Mouse (Mus musculus) lung, postnatal 25 days (tissue): ENCODE results near the gene Olfr523.

Experiments used
- DNase-seq: peaks from one replicate; pipeline ENCODE4 v3.0.0; 2022; ENCODE audit warnings: low spot score

Gene Olfr523

GRCm38 (mm10) chr7:140180692-140181091 is 7.7 kb downstream of the Olfr523 start:
- DNase-seq: no peak

- DNase-seq: no peak
These were observed 11.2 kb downstream of the Olfr523 start for GRCm38 (mm10) chr7:140184206-140184605.

DNA sequence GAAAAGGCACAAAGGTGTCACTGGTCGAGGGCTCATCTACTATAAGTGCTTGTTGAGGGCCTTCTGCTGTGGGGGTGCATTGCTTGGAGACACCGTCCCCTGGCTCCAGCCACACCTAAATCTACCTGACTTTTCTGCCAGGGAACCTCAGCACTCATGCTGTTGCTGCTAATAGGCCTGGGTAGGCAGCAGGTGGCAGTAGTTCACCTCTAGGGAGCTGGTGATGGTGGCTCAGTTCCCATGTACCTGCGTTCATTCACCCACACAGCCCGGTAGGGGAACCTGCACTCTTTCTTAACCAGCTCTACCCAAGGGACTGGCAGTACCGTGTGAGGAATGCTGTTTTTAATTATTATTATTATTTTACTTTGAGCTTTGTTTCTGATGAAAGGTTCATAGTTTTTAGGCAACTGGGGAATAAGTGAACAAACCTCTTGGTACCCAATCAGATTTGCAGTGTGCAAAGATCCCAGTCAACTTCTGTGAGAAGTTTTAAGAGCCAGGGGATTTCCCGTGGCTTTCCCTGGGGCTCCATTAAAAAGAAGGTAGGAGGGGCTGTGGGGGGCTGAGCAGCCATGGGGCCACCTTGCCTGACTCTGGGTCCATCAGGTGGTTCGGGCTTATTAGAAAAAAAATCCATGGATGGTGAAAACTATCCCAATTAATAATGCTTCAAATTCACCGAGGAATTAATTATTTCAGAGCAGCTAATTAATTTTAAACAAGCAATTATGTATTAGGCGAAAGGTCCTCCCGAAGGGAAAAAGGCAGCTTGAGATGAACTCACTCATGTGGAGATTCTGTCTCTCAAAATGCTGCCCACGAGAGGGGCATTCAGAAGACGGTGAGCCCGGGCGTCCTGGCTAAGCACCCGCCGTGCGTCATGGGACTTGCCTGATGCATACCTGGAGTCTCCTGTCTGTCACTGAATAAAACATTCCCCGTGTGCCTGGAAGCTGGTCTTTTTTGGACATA is 13.9 kb downstream of the Olfr523 start:
- DNase-seq: peak; percentile 11

- no peak for DNase-seq
These were observed 14.8 kb downstream of the Olfr523 start for GRCm38 (mm10) chr7:140187721-140188390.

GRCm38 (mm10) chr7:140188391-140189328 is 15.6 kb downstream of the Olfr523 start:
- DNase-seq: no peak

DNA sequence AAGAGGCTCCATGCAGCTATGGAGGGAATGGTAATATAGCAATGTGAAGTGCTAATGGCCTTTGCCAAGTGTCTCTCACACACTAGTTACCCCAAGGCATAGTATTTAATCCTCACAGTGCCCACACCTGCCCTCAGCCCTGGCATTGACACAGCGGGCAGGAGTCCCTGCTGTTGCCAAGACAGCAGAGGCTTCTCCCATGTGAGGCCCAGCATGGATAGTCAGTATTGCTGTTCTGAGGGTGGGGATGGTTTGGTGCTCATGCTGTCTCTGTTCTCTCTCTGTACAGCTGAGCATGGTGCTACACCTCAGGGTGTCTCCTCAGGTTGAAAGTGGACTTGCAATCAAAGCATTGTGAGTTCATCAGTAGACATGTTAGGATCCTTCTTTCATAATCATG is 17.4 kb downstream of the Olfr523 start:
- DNase-seq: no peak

GRCm38 (mm10) chr7:140192445-140192844 is 19.4 kb downstream of the Olfr523 start:
- no peak for DNase-seq

DNA sequence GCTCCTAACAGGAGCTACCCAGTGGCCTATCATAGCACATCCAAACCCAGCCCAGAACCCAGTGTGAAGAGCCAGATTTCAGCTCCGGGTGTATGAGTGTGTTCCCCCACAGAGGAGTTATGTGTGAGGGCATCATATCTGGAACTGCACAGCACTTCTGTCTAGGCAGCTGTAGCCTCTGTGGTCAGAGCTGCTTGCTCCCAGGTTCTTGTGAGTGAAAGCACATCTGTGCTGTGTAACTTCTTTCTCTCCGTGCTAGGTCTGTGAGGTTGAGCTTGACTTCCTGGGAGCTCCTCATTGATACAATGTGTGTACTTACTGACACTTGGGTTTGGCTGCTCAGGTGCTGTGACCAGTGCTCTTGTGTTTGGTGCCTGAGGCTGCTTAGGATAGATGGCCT is 19.8 kb downstream of the Olfr523 start:
- no peak for DNase-seq

GRCm38 (mm10) chr7:140194031-140194430 is 21.0 kb downstream of the Olfr523 start:
- DNase-seq: no peak

DNA sequence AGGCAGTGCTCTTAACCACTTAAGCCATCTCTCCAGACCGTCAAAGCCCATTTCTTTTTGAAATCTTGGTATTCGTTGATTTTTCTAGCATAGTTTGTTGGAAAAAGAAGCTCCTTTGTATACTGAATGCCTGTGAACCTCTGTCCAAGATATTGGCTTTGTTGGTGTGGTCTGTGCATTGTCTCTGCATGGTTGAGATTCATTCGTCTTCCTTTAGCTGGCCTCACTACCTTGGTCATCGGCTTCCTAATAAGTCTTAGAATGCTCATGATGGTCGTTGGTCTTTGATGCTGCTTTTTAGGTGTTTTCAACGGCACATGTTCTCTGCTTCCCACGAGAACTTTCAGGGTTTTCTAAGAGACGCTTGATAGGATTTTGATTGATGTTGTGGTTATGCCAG is 23.0 kb downstream of the Olfr523 start:
- no peak for DNase-seq

GRCm38 (mm10) chr7:140201090-140201489 is 28.1 kb downstream of the Olfr523 start:
- no peak for DNase-seq

GRCm38 (mm10) chr7:140205864-140206263 is 32.8 kb downstream of the Olfr523 start, which contains the start of gene Olfr524:
TSS of gene Olfr524 (minus strand) at chr7:140205964.
- DNase-seq: no peak

DNA sequence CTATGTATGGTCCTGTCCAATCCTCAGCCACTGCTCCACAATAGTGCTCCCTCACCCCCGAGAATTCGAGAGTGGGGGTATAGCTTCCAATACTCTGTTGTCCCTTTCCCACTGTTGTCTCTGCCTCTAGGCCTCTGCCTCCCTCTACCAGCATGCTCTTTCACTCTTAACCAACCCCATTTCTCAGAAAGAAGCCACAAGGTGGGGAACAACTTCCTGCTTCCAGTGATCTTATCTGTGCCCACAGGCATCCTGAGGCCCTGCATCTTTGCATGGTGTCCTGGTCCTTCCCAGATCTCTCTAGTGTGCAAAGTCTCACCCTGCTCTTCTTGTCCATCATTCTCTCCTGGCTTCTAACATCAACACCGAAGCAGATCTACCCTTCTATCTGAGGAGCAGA is 33.9 kb downstream of the Olfr523 start:
- DNase-seq: no peak

DNA sequence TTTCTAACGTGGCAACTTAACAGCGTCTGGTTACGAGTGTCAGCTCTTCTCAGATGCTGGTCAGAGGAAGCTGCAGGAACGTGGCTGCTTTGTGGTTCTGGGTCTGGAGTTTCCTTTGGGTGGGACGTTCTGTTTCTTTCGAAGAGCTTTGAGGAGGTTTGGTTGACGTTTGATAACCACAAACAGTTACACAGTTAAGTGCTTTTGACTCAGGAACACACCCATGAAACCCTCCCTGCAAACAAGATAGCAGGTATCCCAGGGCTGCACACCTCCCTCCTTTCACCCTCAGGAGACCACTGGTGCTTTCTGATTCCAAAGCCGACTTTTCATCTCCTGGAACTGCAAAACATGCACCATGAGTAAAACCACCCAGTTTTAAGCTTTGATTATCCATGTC is 35.1 kb downstream of the Olfr523 start:
- DNase-seq: peak; percentile 11

DNA sequence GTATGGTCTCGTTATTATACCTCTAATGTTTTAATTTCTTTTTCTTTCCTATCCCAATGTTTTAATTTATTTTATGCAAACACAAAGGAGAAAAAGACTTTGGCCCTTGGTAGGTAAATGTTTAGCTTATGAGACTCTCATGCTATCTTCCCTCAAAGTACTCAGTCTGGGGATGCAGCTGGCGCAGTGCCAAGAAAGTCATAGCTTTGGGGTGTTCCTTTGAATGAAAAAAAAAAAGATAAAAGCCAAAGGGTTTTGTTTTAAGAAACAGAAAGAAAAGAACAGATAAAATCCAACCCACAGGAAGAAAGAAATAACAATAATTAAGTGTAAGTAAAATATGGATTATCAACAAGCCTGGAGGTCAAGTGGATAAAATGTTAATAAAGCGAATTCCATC is 35.7 kb downstream of the Olfr523 start:
- no peak for DNase-seq

DNA sequence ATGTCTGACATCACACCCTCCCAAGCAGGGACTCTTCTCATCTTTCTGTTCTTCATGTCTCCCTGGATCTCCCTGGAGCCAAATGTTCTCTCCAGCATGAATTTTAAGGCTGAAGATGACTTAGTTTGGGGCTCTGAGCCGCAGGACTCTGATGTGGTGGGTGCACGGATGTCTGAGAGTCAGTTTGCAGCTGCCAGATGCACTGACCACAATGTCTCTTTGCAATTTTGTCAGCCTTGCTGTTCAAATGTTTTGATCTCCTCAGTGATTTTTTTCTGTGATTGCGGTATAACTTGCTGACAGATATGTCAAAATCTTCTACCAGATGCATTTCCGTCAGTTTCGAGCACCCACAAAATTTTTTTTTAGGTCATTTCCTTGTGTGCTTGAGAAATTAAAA is 40.8 kb downstream of the Olfr523 start:
- no peak for DNase-seq

GRCm38 (mm10) chr7:140217967-140218366 is 45.0 kb downstream of the Olfr523 start, which contains the start of gene Cd163l1:
TSS of gene Cd163l1 (plus strand) at chr7:140218267.
- no peak for DNase-seq

DNA sequence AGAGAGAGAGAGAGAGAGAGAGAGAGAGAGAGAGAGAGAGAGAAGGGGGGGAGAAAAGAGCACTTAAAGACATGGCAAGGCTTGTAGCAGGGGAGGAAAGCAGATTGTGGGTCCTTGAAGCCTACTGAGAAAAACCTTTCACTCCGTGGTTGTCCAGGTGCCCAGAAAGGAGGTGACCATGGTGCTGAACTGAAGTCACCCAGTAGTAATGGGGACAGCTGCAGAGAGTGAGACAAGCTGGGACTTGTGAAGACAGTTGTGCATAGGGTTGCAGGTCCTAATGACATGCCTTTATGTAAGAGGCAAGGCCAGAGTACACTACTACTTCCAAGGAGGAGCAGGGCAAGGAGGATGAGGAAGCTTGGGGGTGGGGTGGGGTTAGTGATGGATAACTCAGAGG is 46.3 kb downstream of the Olfr523 start:
- DNase-seq: no peak

GRCm38 (mm10) chr7:140220375-140220774 is 47.4 kb downstream of the Olfr523 start:
- no peak for DNase-seq

DNA sequence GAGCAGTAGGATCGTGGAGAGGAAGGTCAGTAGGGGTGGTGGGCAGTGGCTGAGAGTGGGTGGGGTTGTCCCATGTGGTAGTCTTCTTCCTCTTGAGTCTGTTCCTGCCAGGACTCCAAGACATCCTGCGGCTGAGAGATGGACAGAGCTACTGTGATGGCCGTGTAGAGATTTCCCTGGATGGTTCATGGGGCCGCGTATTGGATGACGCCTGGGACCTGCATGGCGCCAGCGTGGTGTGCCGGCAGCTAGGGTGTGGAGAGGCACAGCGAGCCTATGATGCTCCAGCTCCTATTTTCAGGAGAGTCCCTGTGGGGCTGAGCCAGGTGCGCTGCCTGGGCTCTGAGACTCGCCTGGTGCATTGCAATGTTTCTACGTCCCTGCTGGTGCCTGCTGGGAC is 51.2 kb downstream of the Olfr523 start:
- DNase-seq: no peak
